Mouse (Mus musculus) monocyte, adult 5-6 weeks (primary cell): ENCODE results near the gene Kcnj8. TPM values are rescaled to one million over a fixed set of nuclear protein-coding genes. Genes with fewer than 3 reads are reported as not detected.
"Not testable (repeated sequence)": the region's sequence is repeated elsewhere in the genome, so short reads cannot be mapped to it uniquely, and the experiment has no call there.

Experiments used
- ATAC-seq: fragments of 153-309, 156-312 bp; replicated peaks from 2 replicates; pipeline ENCODE4 v1.8.0; 2017; ENCODE audit warnings: mild to moderate bottlenecking; ENCODE audit not compliant: low TSS enrichment, insufficient number of reproducible peaks, severe bottlenecking, poor library complexity, low FRiP score
- total RNA-seq: library from RNA; stranded (forward); fragments of 200-1000, 200-491, 200-594 nt; gene quantifications from 3 replicates; pipeline ENCODE4 v1.2.3, GENCODE M21; 2017

Kcnj8 gene
- total RNA-seq, 1 experiment from 2014 or later, result 23.1 TPM

- ATAC-seq, result no peak
These were observed 49.8 kb downstream of the Kcnj8 start for GRCm38 (mm10) chr6:142521591-142522110.

- 0 out of 2 replicates have a peak, but pooled peaks have one; percentile 32 for ATAC-seq
These were observed 52.3 kb downstream of the Kcnj8 start for GRCm38 (mm10) chr6:142519110-142519509.

GRCm38 (mm10) chr6:142515379-142515778 lies 56.0 kb downstream of the Kcnj8 start:
- ATAC-seq, result not testable (repeated sequence)

- no peak for ATAC-seq
These were observed 56.5 kb downstream of the Kcnj8 start for GRCm38 (mm10) chr6:142514912-142515311.

Other genes starting within 250 kb of the Kcnj8 start
- gene Slco1a5, start 248.6 kb downstream of the Kcnj8 start, total RNA-seq, result not detected in 3 replicates
- 22.0 to 38.2 TPM (median 30.7 TPM) in 3 replicates for gene Pyroxd1, start 226.0 kb downstream of the Kcnj8 start, total RNA-seq
- 52.8 to 60.8 TPM (median 54.6 TPM) in 3 replicates for gene Recql, start 184.5 kb downstream of the Kcnj8 start, total RNA-seq
- 18.7 to 31.3 TPM (median 30.3 TPM) in 3 replicates for gene Golt1b, start 184.4 kb downstream of the Kcnj8 start, total RNA-seq
- 0.58 TPM in 1 of 3 replicates, not detected in the others for gene Spx, start 158.2 kb downstream of the Kcnj8 start, total RNA-seq
- gene Gys2, start 98.5 kb downstream of the Kcnj8 start, total RNA-seq, result not detected in 3 replicates
- 3.5 to 10.0 TPM (median 5.1 TPM) in 3 replicates for gene Ldhb, start 63.7 kb downstream of the Kcnj8 start, total RNA-seq
- gene Abcc9, start 130.7 kb upstream of the Kcnj8 start, total RNA-seq, result 0.11 TPM in 1 of 3 replicates, not detected in the others
- 92.6 to 119 TPM (median 117 TPM) in 3 replicates for gene Cmas, start 185.1 kb upstream of the Kcnj8 start, total RNA-seq
- not detected in 3 replicates for gene Sult6b2, start 232.9 kb upstream of the Kcnj8 start, total RNA-seq